Mouse (Mus musculus): ENCODE data around the gene Lims1. TPM values are rescaled to one million over a fixed set of nuclear protein-coding genes. Genes with fewer than 3 reads are reported as not detected.

Gene Lims1
- polyA plus RNA-seq, 1 experiment from 2014 or later, result 322 TPM

- H3K36me3 ChIP-seq (ENCODE audit: insufficient read depth, low read length), result peaks cover 12% of the 10 kb centered on the region
- H3K27me3 ChIP-seq (replicated peaks; ENCODE audit: insufficient read depth, low read length), result no peaks in the 10 kb centered on the region
- no peak for DNase-seq (ENCODE audit: low spot score)
- no peak overlapping the region for H3K9ac ChIP-seq (replicated peaks; ENCODE audit: low read depth)
- H3K27ac ChIP-seq (ENCODE audit: low read length), result no peak overlapping the region
- H3K4me2 ChIP-seq (replicated peaks; ENCODE audit: low read depth, low read length), result no peak overlapping the region
- no peaks in the 10 kb centered on the region for H3K9me3 ChIP-seq (ENCODE audit: low read length)
- TF ChIP-seq CTCF (IDR thresholded peaks at IDR 0.05), result no peak
- TF ChIP-seq EP300 (IDR thresholded peaks at IDR 0.05), result no peak
- ATAC-seq, result no peak
- H3K4me1 ChIP-seq (ENCODE audit: insufficient read depth, low read depth, low read length), result no peaks in the 10 kb centered on the region
- no peak overlapping the region for H3K4me3 ChIP-seq (ENCODE audit: low read depth, low read length)
Observed at GRCm38 (mm10) chr10:58451575-58451974, 128.3 kb downstream of the Lims1 start.

DNA sequence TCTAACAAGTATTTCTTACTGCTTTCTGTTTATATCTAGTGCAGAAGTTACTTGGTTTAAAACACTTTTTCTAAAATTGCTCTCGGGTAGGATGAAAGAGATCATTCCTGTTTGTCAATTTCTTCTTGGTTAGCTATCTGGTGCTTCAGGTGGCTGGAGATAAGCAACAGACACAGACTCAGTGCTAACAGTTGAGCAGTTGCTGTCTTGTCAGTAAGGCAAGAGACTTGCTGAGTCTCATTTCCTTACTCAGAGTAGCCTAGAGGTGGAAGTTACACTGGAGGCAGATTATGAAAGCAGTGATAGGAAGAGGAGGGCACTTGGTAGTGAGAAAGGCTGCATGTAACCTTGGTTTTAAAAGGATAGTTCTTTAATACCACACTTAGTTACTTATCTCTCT lies 128.9 kb downstream of the Lims1 start:
- Histone ChIP-seq H3K27ac (ENCODE audit: low read length) (no peak overlapping the region), H3K9me3 (ENCODE audit: low read length) (no peaks in the 10 kb centered on the region), H3K4me3 (ENCODE audit: low read depth, low read length) (no peak overlapping the region), H3K4me1 (ENCODE audit: insufficient read depth, low read depth, low read length) (no peaks in the 10 kb centered on the region), H3K27me3 (replicated peaks; ENCODE audit: insufficient read depth, low read length) (no peaks in the 10 kb centered on the region), H3K9ac (replicated peaks; ENCODE audit: low read depth) (no peak overlapping the region), H3K4me2 (replicated peaks; ENCODE audit: low read depth, low read length) (no peak overlapping the region), H3K36me3 (ENCODE audit: insufficient read depth, low read length) (peaks cover 13% of the 10 kb centered on the region)
- ATAC-seq (no peak), DNase-seq (ENCODE audit: low spot score) (no peak)
- 76% methylated on average over 1 of the region's 1 CpGs for WGBS
- TF ChIP-seq EP300 (IDR thresholded peaks at IDR 0.05) (no peak), CTCF (IDR thresholded peaks at IDR 0.05) (no peak)

DNA sequence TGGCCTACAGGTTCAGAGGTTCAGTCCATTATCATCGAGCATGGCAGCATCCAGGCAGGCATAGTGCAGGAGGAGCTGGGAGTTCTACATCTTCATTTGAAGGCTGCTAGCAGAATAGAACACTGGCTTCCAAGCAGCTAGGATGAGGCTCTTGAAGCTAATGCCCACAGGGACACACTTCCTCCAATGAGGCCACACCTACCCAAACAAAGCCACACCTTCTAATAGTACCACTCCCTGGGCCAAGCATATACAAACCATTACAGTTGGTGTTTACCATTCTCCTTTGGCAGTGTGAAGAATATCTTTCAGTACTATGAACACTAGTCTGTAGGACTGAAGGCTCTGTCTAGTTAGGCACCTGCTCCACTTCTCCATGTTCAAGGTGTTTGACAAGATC lies 136.6 kb downstream of the Lims1 start:
- no peaks in the 10 kb centered on the region for H3K4me1 ChIP-seq (ENCODE audit: insufficient read depth, low read depth, low read length)
- no peak overlapping the region for H3K9ac ChIP-seq (replicated peaks; ENCODE audit: low read depth)
- ATAC-seq (no peak; the same call in 1 of the 2 replicates), DNase-seq (ENCODE audit: low spot score) (no peak)
- WGBS, result 88% methylated on average over 1 of the region's 1 CpGs
- no peak for TF ChIP-seq EP300 (IDR thresholded peaks at IDR 0.05)
- no peak for TF ChIP-seq CTCF (IDR thresholded peaks at IDR 0.05)
- no peak overlapping the region for H3K27ac ChIP-seq (ENCODE audit: low read length)
- peaks cover 23% of the 10 kb centered on the region for H3K36me3 ChIP-seq (ENCODE audit: insufficient read depth, low read length)
- no peaks in the 10 kb centered on the region for H3K9me3 ChIP-seq (ENCODE audit: low read length)
- no peak overlapping the region for H3K4me2 ChIP-seq (replicated peaks; ENCODE audit: low read depth, low read length)
- no peaks in the 10 kb centered on the region for H3K27me3 ChIP-seq (replicated peaks; ENCODE audit: insufficient read depth, low read length)
- no peak overlapping the region for H3K4me3 ChIP-seq (ENCODE audit: low read depth, low read length)

Other genes with a start within 250 kb of the Lims1 start
- gene AW822073, start 98.5 kb upstream of the Lims1 start, polyA plus RNA-seq (2015; fragmentation: Nextera tagmentation; extraction: Ambion mirVana), result not detected in 2 replicates
- not detected in 2 replicates for gene Duxf3, start 90.8 kb upstream of the Lims1 start, polyA plus RNA-seq (2015; fragmentation: Nextera tagmentation; extraction: Ambion mirVana)
- not detected in 2 replicates for gene Gm4981, start 86.8 kb upstream of the Lims1 start, polyA plus RNA-seq (2015; fragmentation: Nextera tagmentation; extraction: Ambion mirVana)
- 91.7 and 98.0 TPM in 2 replicates for gene Gcc2, start 68.0 kb upstream of the Lims1 start, polyA plus RNA-seq (2015; fragmentation: Nextera tagmentation; extraction: Ambion mirVana)
- 12.6 and 15.3 TPM in 2 replicates for gene Ranbp2, start 123.5 kb downstream of the Lims1 start, polyA plus RNA-seq (2015; fragmentation: Nextera tagmentation; extraction: Ambion mirVana)
- gene Ccdc138, start 174.5 kb downstream of the Lims1 start, polyA plus RNA-seq (2015; fragmentation: Nextera tagmentation; extraction: Ambion mirVana), result 3.0 and 4.2 TPM in 2 replicates

Measured in lung, postnatal 0 days (tissue).